Mouse (Mus musculus) gastrocnemius, adult 2 months (tissue): ENCODE results near the gene Rmnd5a. TPM values are rescaled to one million over a fixed set of nuclear protein-coding genes. Genes with fewer than 3 reads are reported as not detected.
"Not testable (repeated sequence)": the region's sequence is repeated elsewhere in the genome, so short reads cannot be mapped to it uniquely, and the experiment has no call there.

Source experiments
- DNase-seq: peaks from one replicate; pipeline ENCODE4 v3.0.0; 2022
- H3K27ac ChIP-seq: fragments of 200-600 bp; 2 replicates; pipeline ENCODE4 v1.8.1; 2022; ENCODE audit warnings: mild to moderate bottlenecking
- H3K4me3 ChIP-seq: fragments of 200-600 bp; 2 replicates; pipeline ENCODE4 v1.8.1; 2022; ENCODE audit warnings: mild to moderate bottlenecking, moderate library complexity
- CTCF ChIP-seq: fragments of 200-600 bp; IDR thresholded peaks from 2 replicates; pipeline ENCODE4 v1.8.1; 2022; ENCODE audit warnings: antibody characterized with exemption, mild to moderate bottlenecking, moderate library complexity
- intact Hi-C: fragments of 180-260 bp; cut with DNase I; formaldehyde crosslinking; loops from one replicate; pipeline ENCODE4 v1.15.1; 2025
- total RNA-seq, 2 experiments: library from RNA; stranded (reverse); gene quantifications; 2 replicates each; pipeline ENCODE4 v1.2.3; 2021

Rmnd5a gene
- total RNA-seq, 2 experiments from 2014 or later, result 114 to 132 TPM

GRCm38 (mm10) chr6:71471830-71472520, 31.5 kb upstream of the Rmnd5a start:
- DNase-seq, result no peak
- no peak overlapping the region for H3K27ac ChIP-seq
- no peak for TF ChIP-seq CTCF
- H3K4me3 ChIP-seq, result no peak overlapping the region
- intact Hi-C loops, result no loop called here

GRCm38 (mm10) chr6:71469291-71469690, 28.9 kb upstream of the Rmnd5a start:
- DNase-seq, result no peak
- no peak overlapping the region for H3K4me3 ChIP-seq
- no peak for TF ChIP-seq CTCF
- intact Hi-C loops, result no loop called here
- H3K27ac ChIP-seq, result no peak overlapping the region

- intact Hi-C loops, result no loop called here
These were observed 27.3 kb upstream of the Rmnd5a start for GRCm38 (mm10) chr6:71467766-71468165.

GRCm38 (mm10) chr6:71465146-71465545, 24.7 kb upstream of the Rmnd5a start:
- intact Hi-C loops, result no loop called here
- TF ChIP-seq CTCF, result no peak
- H3K27ac ChIP-seq, result no peak overlapping the region
- DNase-seq, result no peak
- no peak overlapping the region for H3K4me3 ChIP-seq

More at GRCm38 (mm10) chr6:71467766-71468165, 27.3 kb upstream of the Rmnd5a start:
- no peak overlapping the region for H3K4me3 ChIP-seq
- H3K27ac ChIP-seq, result no peak overlapping the region
- no peak for DNase-seq
- no peak for TF ChIP-seq CTCF

GRCm38 (mm10) chr6:71457956-71458608, 17.6 kb upstream of the Rmnd5a start:
- Histone ChIP-seq H3K27ac (no peak overlapping the region), H3K4me3 (no peak overlapping the region)
- no peak for DNase-seq
- TF ChIP-seq CTCF, result no peak
- intact Hi-C loops, result no loop called here

- H3K4me3 ChIP-seq, intact Hi-C loops, H3K27ac ChIP-seq, DNase-seq: not testable (repeated sequence)
These were observed 13.7 kb upstream of the Rmnd5a start for GRCm38 (mm10) chr6:71453983-71454739.

GRCm38 (mm10) chr6:71452792-71453191, 12.4 kb upstream of the Rmnd5a start:
- Histone ChIP-seq H3K27ac (no peak overlapping the region), H3K4me3 (no peak overlapping the region)
- no peak for DNase-seq
- intact Hi-C loops, result no loop called here
- TF ChIP-seq CTCF, result no peak

GRCm38 (mm10) chr6:71445560-71445959, 5.1 kb upstream of the Rmnd5a start:
- no peak for TF ChIP-seq CTCF
- Histone ChIP-seq H3K27ac (no peak overlapping the region), H3K4me3 (no peak overlapping the region)
- DNase-seq, result no peak
- intact Hi-C loops, result no loop called here

GRCm38 (mm10) chr6:71444756-71445155, 4.3 kb upstream of the Rmnd5a start:
- Histone ChIP-seq H3K4me3 (no peak overlapping the region), H3K27ac (no peak overlapping the region)
- no peak for TF ChIP-seq CTCF
- intact Hi-C loops, result loop anchor here (5.0 kb wide), 2 partner anchors 98 to 188 kb away; partner anchors contain the start of genes Chmp3 and Kdm3a
- DNase-seq, result no peak

- intact Hi-C loops, result loop anchor here (5.0 kb wide), 2 partner anchors 100 to 190 kb away; partner anchors contain the start of genes Chmp3 and Kdm3a
- no peak for DNase-seq
- Histone ChIP-seq H3K27ac (no peak overlapping the region; the same call in 1 of the 2 replicates), H3K4me3 (no peak overlapping the region)
- TF ChIP-seq CTCF, result no peak
These were observed 1.7 kb upstream of the Rmnd5a start for GRCm38 (mm10) chr6:71442130-71442529.

GRCm38 (mm10) chr6:71441251-71441580, 779 bp upstream of the Rmnd5a start:
- intact Hi-C loops, result loop anchor here (2.0 to 5.0 kb wide), 3 partner anchors 54 to 191 kb away; partner anchors contain the start of genes Chmp3 and Kdm3a
- Histone ChIP-seq H3K27ac (peak overlapping the region; percentile 100), H3K4me3 (peak overlapping the region; percentile 98)
- no peak for DNase-seq
- TF ChIP-seq CTCF, result no peak

- intact Hi-C loops, result loop anchor here (2.0 to 5.0 kb wide), 3 partner anchors 55 to 192 kb away; partner anchors contain the start of genes Chmp3 and Kdm3a
- no peak for DNase-seq
- Histone ChIP-seq H3K27ac (peak overlapping the region; percentile 100), H3K4me3 (peak overlapping the region; percentile 98)
- no peak for TF ChIP-seq CTCF
These were observed 283 bp downstream of the Rmnd5a start for GRCm38 (mm10) chr6:71440217-71440491.
